Mouse (Mus musculus) C2C12 (cell line): ENCODE results near the gene 4930404N11Rik.

Experiments
- CTCF ChIP-seq: IDR thresholded peaks from one replicate; pipeline ENCODE4 v1.5.1; 2011; ENCODE audit not compliant: control insufficient read depth, insufficient read depth, insufficient read length
- MAX ChIP-seq: IDR thresholded peaks from one replicate; pipeline ENCODE4 v1.6.1; 2011; ENCODE audit warnings: mild to moderate bottlenecking, control low read depth
- MYOG ChIP-seq: IDR thresholded peaks from one replicate; pipeline ENCODE4 v1.6.1; 2011; ENCODE audit not compliant: control insufficient read depth, insufficient read length; ENCODE audit errors: extremely low read depth
- USF1 ChIP-seq: IDR thresholded peaks from one replicate; pipeline ENCODE4 v1.6.1; 2011; ENCODE audit warnings: low read depth, mild to moderate bottlenecking, control low read depth, moderate library complexity

DNA sequence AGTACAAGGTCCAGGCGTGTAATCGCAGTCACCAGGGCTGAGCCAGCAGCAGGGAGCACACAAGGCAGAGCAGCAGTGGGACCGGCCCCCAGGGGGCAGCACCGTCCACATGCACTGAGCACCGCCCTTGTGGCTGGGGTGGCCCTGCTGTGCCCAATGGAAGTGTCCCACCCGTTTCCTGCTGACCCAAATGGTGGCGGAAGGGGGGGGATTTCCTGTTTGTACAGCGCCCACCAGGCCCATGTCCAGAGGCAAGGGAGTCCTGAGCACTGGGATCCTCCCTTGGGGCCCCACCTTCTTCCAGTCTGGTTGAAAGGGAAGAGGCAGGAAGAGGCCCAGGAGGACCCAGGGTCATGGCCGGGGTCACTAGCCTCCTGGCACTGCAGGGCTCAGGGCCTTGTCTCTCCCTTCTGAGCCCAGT is 43.3 kb upstream of the 4930404N11Rik start:
- peak; percentile 100 for TF ChIP-seq CTCF
- TF ChIP-seq MYOG = no peak
- peak; percentile 95 for TF ChIP-seq MAX
- TF ChIP-seq USF1 = no peak
